Comparison of ENCODE assay signal across 8 mouse cellular contexts in genomic region chr3:37420072-37420471, GRCm38 (mm10). TPM values are rescaled to one million over a fixed set of nuclear protein-coding genes. Genes with fewer than 3 reads are reported as not detected.
DNase-seq lines count a peak whose midpoint lies in the region; ATAC-seq and TF ChIP-seq lines count a peak whose summit lies in the region.

Gene Nudt6, minus strand, starts transcription at chr3:37420211.

- peak within 1 kb of the TSS; percentile 80 for H3K4me2 ChIP-seq in forebrain, postnatal 0 days (ENCODE audit: low read depth)
- H3K4me2 ChIP-seq in lung, embryonic 15.5 days = peak within 1 kb of the TSS; percentile 79

- no peaks in the 10 kb centered on the region for H3K9me3 ChIP-seq in G1E (replicated peaks)
- no peaks in the 10 kb centered on the region for H3K9me3 ChIP-seq in forebrain, postnatal 0 days (ENCODE audit: low read length)
- no peaks in the 10 kb centered on the region for H3K9me3 ChIP-seq in lung, embryonic 15.5 days

- ATAC-seq in G1E (ENCODE audit: extremely low read depth, insufficient number of reproducible peaks, low FRiP score, poor library complexity, severe bottlenecking) = peak; percentile 43
- ATAC-seq in forebrain, postnatal 0 days = peak; percentile 87
- peak; percentile 86 for ATAC-seq in lung, embryonic 15.5 days (ENCODE audit: borderline replicate concordance, extremely low read depth, low FRiP score, low TSS enrichment)

- DNase-seq in G1E (ENCODE audit: low spot score) = peak; percentile 73
- DNase-seq in cerebellum, adult 18-20 months = peak; percentile 89 to 91
- DNase-seq in forebrain, postnatal 0 days = peak; percentile 98
- peak; percentile 93 for DNase-seq in heart, postnatal 4 days
- DNase-seq in layer of hippocampus, adult 8-10 months (ENCODE audit: low spot score in 2 of 2) = peak; percentile 84 to 88
- peak; percentile 83 for DNase-seq in ovary, adult 18-20 months (ENCODE audit: low spot score)
- DNase-seq in thymus, postnatal 0 days (ENCODE audit: low spot score) = peak; percentile 96

- TF ChIP-seq CTCF in G1E (IDR thresholded peaks at IDR 0.05; ENCODE audit: low read depth, low read length) = no peak
- TF ChIP-seq CTCF in forebrain, postnatal 0 days (IDR thresholded peaks at IDR 0.05; ENCODE audit: low read depth) = 0 out of 2 replicates have a peak, but pooled peaks have one; percentile 4

- H3K4me1 ChIP-seq in G1E (ENCODE audit: insufficient read depth, low read depth, low read length) = peaks cover 37% of the 10 kb centered on the region
- peaks cover 4% of the 10 kb centered on the region for H3K4me1 ChIP-seq in forebrain, postnatal 0 days (ENCODE audit: insufficient read depth)
- peaks cover 16% of the 10 kb centered on the region for H3K4me1 ChIP-seq in lung, embryonic 15.5 days

- H3K4me3 ChIP-seq in G1E (ENCODE audit: low read depth, low read length) = peak within 1 kb of the TSS; percentile 95
- H3K4me3 ChIP-seq in forebrain, postnatal 0 days (ENCODE audit: low read depth, low read length) = peak within 1 kb of the TSS; percentile 96
- H3K4me3 ChIP-seq in lung, embryonic 15.5 days = peak within 1 kb of the TSS; percentile 99

- WGBS in forebrain, postnatal 0 days = under 1% methylated on average over 50 of the region's 50 CpGs
- WGBS in lung, embryonic 15.5 days = under 1% methylated on average over 47 of the region's 50 CpGs

- H3K27me3 ChIP-seq in G1E (ENCODE audit: insufficient read depth, low read length) = no peaks in the 10 kb centered on the region
- no peaks in the 10 kb centered on the region for H3K27me3 ChIP-seq in forebrain, postnatal 0 days (ENCODE audit: insufficient read depth, low read length)
- no peaks in the 10 kb centered on the region for H3K27me3 ChIP-seq in lung, embryonic 15.5 days

- H3K9ac ChIP-seq in forebrain, postnatal 0 days = peak within 1 kb of the TSS; percentile 84
- peak within 1 kb of the TSS; percentile 77 for H3K9ac ChIP-seq in lung, embryonic 15.5 days

- peaks cover 32% of the 10 kb centered on the region for H3K36me3 ChIP-seq in G1E (replicated peaks)
- H3K36me3 ChIP-seq in forebrain, postnatal 0 days (ENCODE audit: insufficient read depth) = no peaks in the 10 kb centered on the region
- H3K36me3 ChIP-seq in lung, embryonic 15.5 days = no peaks in the 10 kb centered on the region

- peak within 1 kb of the TSS; percentile 96 for H3K27ac ChIP-seq in forebrain, postnatal 0 days (ENCODE audit: low read depth, low read length)
- H3K27ac ChIP-seq in lung, embryonic 15.5 days = peak within 1 kb of the TSS; percentile 93

RNA-seq across cellular contexts. Expression of gene Nudt6, which starts in this region (rescaled TPM):
- total RNA-seq in G1E (2014; fragmentation: Nextera tagmentation) (9.6 and 10.6 TPM in 2 replicates), G1E (2017) (12.4 and 14.7 TPM in 2 replicates)
- 11.5 and 14.2 TPM in 2 replicates for polyA plus RNA-seq in G1E (2012)
- 4.5 and 6.6 TPM in 2 replicates for total RNA-seq in forebrain, postnatal 0 days (2014; rRNA removed)
- 10.2 and 14.8 TPM in 2 replicates for polyA plus RNA-seq in forebrain, postnatal 0 days (2015; fragmentation: Nextera tagmentation; extraction: Ambion mirVana)
- 10 to 100 TPM; 15.0 to 15.1 TPM for total RNA-seq in heart, postnatal 4 days (2021)
- 1 to 10 TPM; 4.7 to 8.2 (median 5.4) TPM for total RNA-seq in layer of hippocampus, adult 8-10 months (2022)
- polyA plus RNA-seq in lung, embryonic 15.5 days (2015; fragmentation: Nextera tagmentation; extraction: Ambion mirVana) = 5.5 and 5.9 TPM in 2 replicates
- polyA plus RNA-seq in thymus, postnatal 0 days (2015; fragmentation: Nextera tagmentation; extraction: Ambion mirVana) = 14.4 and 15.4 TPM in 2 replicates

Comparison
In these comparisons a context has a peak if more than half of its experiments do, and no peak if none do; other contexts are left out.
1. Peak in every context shown above with its lines: DNase-seq, ATAC-seq, H3K4me3 ChIP-seq and H3K27ac ChIP-seq.